Mouse (Mus musculus): ENCODE results near the gene Nsun4. TPM values are rescaled to one million over a fixed set of nuclear protein-coding genes. Genes with fewer than 3 reads are reported as not detected.

Nsun4 gene
- polyA plus RNA-seq, 1 experiment from 2014 or later = 10.4 TPM

- WGBS = 92% methylated on average over 3 of the region's 3 CpGs
- Histone ChIP-seq H3K4me1 (replicated peaks; ENCODE audit: control insufficient read depth, insufficient read depth, low read length) (peaks cover 9% of the 10 kb centered on the region), H3K4me3 (replicated peaks; ENCODE audit: low read length) (no peak overlapping the region), H3K36me3 (replicated peaks; ENCODE audit: control insufficient read depth, insufficient read depth) (no peaks in the 10 kb centered on the region; the same call in none of the 2 replicates), H3K9ac (no peak overlapping the region), H3K27me3 (ENCODE audit: control insufficient read depth, insufficient read depth, low read length) (no peaks in the 10 kb centered on the region), H3K4me2 (replicated peaks) (no peak overlapping the region), H3K27ac (no peak overlapping the region), H3K9me3 (ENCODE audit: control insufficient read depth, low read length) (no peaks in the 10 kb centered on the region)
- ATAC-seq (ENCODE audit: low FRiP score) (no peak), DNase-seq (ENCODE audit: low spot score) (no peak)
Observed at GRCm38 (mm10) chr4:116049211-116049610, 4.5 kb downstream of the Nsun4 start.

- H3K36me3 ChIP-seq (replicated peaks; ENCODE audit: control insufficient read depth, insufficient read depth) = no peaks in the 10 kb centered on the region; the same call in none of the 2 replicates
- H3K27ac ChIP-seq = no peak overlapping the region
- H3K9ac ChIP-seq = no peak overlapping the region
- H3K27me3 ChIP-seq (ENCODE audit: control insufficient read depth, insufficient read depth, low read length) = no peaks in the 10 kb centered on the region
- H3K4me1 ChIP-seq (replicated peaks; ENCODE audit: control insufficient read depth, insufficient read depth, low read length) = peaks cover 6% of the 10 kb centered on the region; the same call in 1 of the 2 replicates
- no peak overlapping the region for H3K4me3 ChIP-seq (replicated peaks; ENCODE audit: low read length)
- no peak for DNase-seq (ENCODE audit: low spot score)
- no peak for ATAC-seq (ENCODE audit: low FRiP score)
- no peak overlapping the region for H3K4me2 ChIP-seq (replicated peaks)
- no peaks in the 10 kb centered on the region for H3K9me3 ChIP-seq (ENCODE audit: control insufficient read depth, low read length)
- 84% methylated on average over 7 of the region's 7 CpGs for WGBS
Observed at GRCm38 (mm10) chr4:116048130-116048920, 5.4 kb downstream of the Nsun4 start.

GRCm38 (mm10) chr4:116047681-116048080, 6.0 kb downstream of the Nsun4 start:
- H3K9me3 ChIP-seq (ENCODE audit: control insufficient read depth, low read length) = no peaks in the 10 kb centered on the region
- DNase-seq (ENCODE audit: low spot score) = no peak
- no peak overlapping the region for H3K27ac ChIP-seq
- no peak overlapping the region for H3K4me3 ChIP-seq (replicated peaks; ENCODE audit: low read length)
- no peak overlapping the region for H3K4me2 ChIP-seq (replicated peaks)
- H3K4me1 ChIP-seq (replicated peaks; ENCODE audit: control insufficient read depth, insufficient read depth, low read length) = peaks cover under 1% of the 10 kb centered on the region; the same call in 1 of the 2 replicates
- no peak overlapping the region for H3K9ac ChIP-seq
- WGBS = 91% methylated on average over 1 of the region's 1 CpGs
- H3K27me3 ChIP-seq (ENCODE audit: control insufficient read depth, insufficient read depth, low read length) = no peaks in the 10 kb centered on the region
- no peaks in the 10 kb centered on the region; the same call in none of the 2 replicates for H3K36me3 ChIP-seq (replicated peaks; ENCODE audit: control insufficient read depth, insufficient read depth)
- no peak for ATAC-seq (ENCODE audit: low FRiP score)

- WGBS = 97% methylated on average over 2 of the region's 2 CpGs
Observed at GRCm38 (mm10) chr4:116046604-116047003, 7.1 kb downstream of the Nsun4 start.

GRCm38 (mm10) chr4:116042186-116042585, 11.5 kb downstream of the Nsun4 start:
- no peak for ATAC-seq (ENCODE audit: low FRiP score)

More at GRCm38 (mm10) chr4:116046604-116047003, 7.1 kb downstream of the Nsun4 start:
- ATAC-seq (ENCODE audit: low FRiP score) (no peak), DNase-seq (ENCODE audit: low spot score) (no peak)
- Histone ChIP-seq H3K36me3 (replicated peaks; ENCODE audit: control insufficient read depth, insufficient read depth) (no peaks in the 10 kb centered on the region; the same call in none of the 2 replicates), H3K27ac (no peak overlapping the region), H3K9ac (no peak overlapping the region), H3K4me2 (replicated peaks) (no peak overlapping the region), H3K4me1 (replicated peaks; ENCODE audit: control insufficient read depth, insufficient read depth, low read length) (no peaks in the 10 kb centered on the region), H3K4me3 (replicated peaks; ENCODE audit: low read length) (no peak overlapping the region), H3K9me3 (ENCODE audit: control insufficient read depth, low read length) (no peaks in the 10 kb centered on the region), H3K27me3 (ENCODE audit: control insufficient read depth, insufficient read depth, low read length) (no peaks in the 10 kb centered on the region)

GRCm38 (mm10) chr4:116040466-116040865, 13.2 kb downstream of the Nsun4 start:
- no peak overlapping the region for H3K27ac ChIP-seq
- no peak for DNase-seq (ENCODE audit: low spot score)
- WGBS = 96% methylated on average over 2 of the region's 2 CpGs
- peaks cover 4% of the 10 kb centered on the region; the same call in 1 of the 2 replicates for H3K36me3 ChIP-seq (replicated peaks; ENCODE audit: control insufficient read depth, insufficient read depth)
- no peak overlapping the region for H3K4me3 ChIP-seq (replicated peaks; ENCODE audit: low read length)
- no peak for ATAC-seq (ENCODE audit: low FRiP score)
- no peak overlapping the region for H3K9ac ChIP-seq
- H3K4me1 ChIP-seq (replicated peaks; ENCODE audit: control insufficient read depth, insufficient read depth, low read length) = no peaks in the 10 kb centered on the region
- no peak overlapping the region for H3K4me2 ChIP-seq (replicated peaks)
- no peaks in the 10 kb centered on the region for H3K9me3 ChIP-seq (ENCODE audit: control insufficient read depth, low read length)
- H3K27me3 ChIP-seq (ENCODE audit: control insufficient read depth, insufficient read depth, low read length) = no peaks in the 10 kb centered on the region

More at GRCm38 (mm10) chr4:116042186-116042585, 11.5 kb downstream of the Nsun4 start:
- Histone ChIP-seq H3K27me3 (ENCODE audit: control insufficient read depth, insufficient read depth, low read length) (no peaks in the 10 kb centered on the region), H3K9ac (no peak overlapping the region), H3K36me3 (replicated peaks; ENCODE audit: control insufficient read depth, insufficient read depth) (peaks cover 3% of the 10 kb centered on the region), H3K27ac (no peak overlapping the region), H3K4me3 (replicated peaks; ENCODE audit: low read length) (no peak overlapping the region), H3K9me3 (ENCODE audit: control insufficient read depth, low read length) (no peaks in the 10 kb centered on the region), H3K4me2 (replicated peaks) (no peak overlapping the region), H3K4me1 (replicated peaks; ENCODE audit: control insufficient read depth, insufficient read depth, low read length) (no peaks in the 10 kb centered on the region)
- no peak for DNase-seq (ENCODE audit: low spot score)
- WGBS = 82% methylated on average over 3 of the region's 3 CpGs

GRCm38 (mm10) chr4:116033374-116033773, 20.3 kb downstream of the Nsun4 start:
- DNase-seq (ENCODE audit: low spot score) (no peak), ATAC-seq (ENCODE audit: low FRiP score) (no peak)
- H3K36me3 ChIP-seq (replicated peaks; ENCODE audit: control insufficient read depth, insufficient read depth) = peaks cover 18% of the 10 kb centered on the region
- H3K27me3 ChIP-seq (ENCODE audit: control insufficient read depth, insufficient read depth, low read length) = no peaks in the 10 kb centered on the region
- H3K4me3 ChIP-seq (replicated peaks; ENCODE audit: low read length) = no peak overlapping the region
- H3K4me1 ChIP-seq (replicated peaks; ENCODE audit: control insufficient read depth, insufficient read depth, low read length) = no peaks in the 10 kb centered on the region
- H3K9me3 ChIP-seq (ENCODE audit: control insufficient read depth, low read length) = no peaks in the 10 kb centered on the region
- no peak overlapping the region for H3K27ac ChIP-seq
- no peak overlapping the region for H3K9ac ChIP-seq
- no peak overlapping the region for H3K4me2 ChIP-seq (replicated peaks)
- 92% methylated on average over 5 of the region's 5 CpGs for WGBS

- no peak for DNase-seq (ENCODE audit: low spot score)
- ATAC-seq (ENCODE audit: low FRiP score) = no peak
- Histone ChIP-seq H3K9me3 (ENCODE audit: control insufficient read depth, low read length) (no peaks in the 10 kb centered on the region), H3K36me3 (replicated peaks; ENCODE audit: control insufficient read depth, insufficient read depth) (peaks cover 18% of the 10 kb centered on the region), H3K4me2 (replicated peaks) (no peak overlapping the region), H3K4me1 (replicated peaks; ENCODE audit: control insufficient read depth, insufficient read depth, low read length) (no peaks in the 10 kb centered on the region), H3K9ac (no peak overlapping the region), H3K27ac (no peak overlapping the region), H3K4me3 (replicated peaks; ENCODE audit: low read length) (no peak overlapping the region), H3K27me3 (ENCODE audit: control insufficient read depth, insufficient read depth, low read length) (no peaks in the 10 kb centered on the region)
- 92% methylated on average over 9 of the region's 9 CpGs for WGBS
Observed at GRCm38 (mm10) chr4:116032906-116033305, 20.8 kb downstream of the Nsun4 start.

GRCm38 (mm10) chr4:116017902-116018746, 35.6 kb downstream of the Nsun4 start, which contains the start of gene Faah:
Gene Faah (minus strand): TSS chr4:116017926.
- ATAC-seq (ENCODE audit: low FRiP score) (peak; percentile 41; the same call in 1 of the 2 replicates), DNase-seq (ENCODE audit: low spot score) (no peak)
- Histone ChIP-seq H3K4me2 (replicated peaks) (peak within 1 kb of the TSS; percentile 83), H3K4me1 (replicated peaks; ENCODE audit: control insufficient read depth, insufficient read depth, low read length) (no peaks in the 10 kb centered on the region; the same call in 1 of the 2 replicates), H3K27me3 (ENCODE audit: control insufficient read depth, insufficient read depth, low read length) (peaks cover 52% of the 10 kb centered on the region), H3K27ac (peak within 1 kb of the TSS; percentile 32), H3K4me3 (replicated peaks; ENCODE audit: low read length) (peak within 1 kb of the TSS; percentile 80), H3K9ac (peak within 1 kb of the TSS; percentile 72), H3K9me3 (ENCODE audit: control insufficient read depth, low read length) (no peaks in the 10 kb centered on the region), H3K36me3 (replicated peaks; ENCODE audit: control insufficient read depth, insufficient read depth) (no peaks in the 10 kb centered on the region)
- 8% methylated on average over 18 of the region's 18 CpGs for WGBS

Measured in hindbrain, embryonic 14.5 days (tissue).